Mouse (Mus musculus) yolk sac, embryonic 10.5 days (tissue): ENCODE measurements around the gene Ercc8.

Experiments
- DNase-seq: peaks from one replicate; pipeline ENCODE4 v3.0.0-alpha.2; 2017; ENCODE audit warnings: low spot score

Gene Ercc8

GRCm38 (mm10) chr13:108229191-108229590 lies 70.7 kb downstream of the Ercc8 start:
- no peak for DNase-seq

- DNase-seq = no peak
Observed at GRCm38 (mm10) chr13:108229634-108230330, 71.3 kb downstream of the Ercc8 start.

GRCm38 (mm10) chr13:108240012-108240411 lies 81.5 kb downstream of the Ercc8 start:
- DNase-seq = no peak

- no peak for DNase-seq
Observed at GRCm38 (mm10) chr13:108241715-108242114, 83.2 kb downstream of the Ercc8 start.
